Mouse (Mus musculus): Measurements from ENCODE around the gene Trim17.
A peak's percentile ranks its signal among the peaks of the same experiment; 100 is the strongest.

Trim17 gene

GRCm38 (mm10) chr11:58954420-58955142 is at the start of gene Trim17, which contains the start of gene Hist3h2a:
Trim17 (plus strand) TSS chr11:58954685.
Hist3h2a (plus strand) TSS chr11:58954685.
- peak; percentile 94 for DNase-seq (ENCODE audit: low read depth, low spot score)

- DNase-seq (ENCODE audit: low read depth, low spot score), result peak; percentile 21
These were observed 49.6 kb upstream of the Trim17 start for GRCm38 (mm10) chr11:58904838-58905237.

DNA sequence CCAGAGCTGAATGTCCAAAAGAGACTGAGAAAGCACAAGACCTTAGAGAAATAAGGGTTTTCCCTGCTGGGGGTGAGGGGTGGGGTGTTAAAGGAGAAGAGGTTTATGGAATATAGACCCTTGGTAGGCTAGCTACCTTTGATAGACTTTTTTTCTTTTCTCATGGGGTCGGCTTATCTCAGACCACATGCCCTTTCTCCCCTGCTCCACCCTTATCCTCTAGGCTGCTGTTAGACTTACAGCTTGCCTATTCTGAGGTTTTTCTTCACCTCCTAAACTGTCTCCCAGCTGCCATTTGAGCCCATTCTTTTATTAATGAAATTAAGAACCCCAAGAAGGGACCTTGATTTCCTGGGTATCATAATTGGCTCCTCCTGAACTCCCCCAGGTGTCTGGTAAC is 40.7 kb upstream of the Trim17 start:
- no peak for DNase-seq (ENCODE audit: low read depth, low spot score)

DNA sequence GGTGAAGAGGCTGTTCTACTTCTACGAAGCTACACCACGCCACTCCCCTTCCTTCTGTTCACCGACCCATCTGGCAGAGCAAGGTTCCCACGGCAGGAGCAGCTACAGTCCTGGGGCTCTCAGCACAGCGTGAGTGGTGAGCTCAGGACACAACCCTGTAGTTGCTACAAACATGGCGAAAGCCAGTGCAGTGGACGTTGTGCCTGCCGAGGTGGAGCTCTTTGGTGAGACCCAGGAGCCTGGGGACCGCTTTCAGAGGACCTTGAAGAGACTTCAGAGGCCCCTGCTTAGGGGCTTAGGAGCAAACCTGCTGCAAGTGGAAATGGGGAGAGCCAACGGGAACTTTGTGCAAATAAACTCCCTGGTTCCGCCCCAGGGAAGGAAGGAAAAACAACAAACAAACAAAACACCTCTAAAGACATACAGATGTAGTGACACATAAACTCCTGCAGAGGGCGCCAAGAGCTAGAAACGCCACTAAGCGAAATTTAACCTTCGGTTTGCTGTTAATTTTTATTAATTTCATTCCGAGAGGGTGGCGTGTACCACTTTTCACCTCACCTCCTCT is 39.9 kb upstream of the Trim17 start:
- no peak for DNase-seq (ENCODE audit: low read depth, low spot score)

- no peak for DNase-seq (ENCODE audit: low read depth, low spot score)
These were observed 37.4 kb upstream of the Trim17 start for GRCm38 (mm10) chr11:58916879-58917744.

- DNase-seq (ENCODE audit: low read depth, low spot score), result no peak
These were observed 36.6 kb upstream of the Trim17 start, which contains the start of gene Btnl10 for GRCm38 (mm10) chr11:58917745-58918366. Btnl10 (plus strand) TSS chr11:58917908.

- DNase-seq (ENCODE audit: low read depth, low spot score), result no peak
These were observed 35.7 kb upstream of the Trim17 start for GRCm38 (mm10) chr11:58918759-58919158.

DNA sequence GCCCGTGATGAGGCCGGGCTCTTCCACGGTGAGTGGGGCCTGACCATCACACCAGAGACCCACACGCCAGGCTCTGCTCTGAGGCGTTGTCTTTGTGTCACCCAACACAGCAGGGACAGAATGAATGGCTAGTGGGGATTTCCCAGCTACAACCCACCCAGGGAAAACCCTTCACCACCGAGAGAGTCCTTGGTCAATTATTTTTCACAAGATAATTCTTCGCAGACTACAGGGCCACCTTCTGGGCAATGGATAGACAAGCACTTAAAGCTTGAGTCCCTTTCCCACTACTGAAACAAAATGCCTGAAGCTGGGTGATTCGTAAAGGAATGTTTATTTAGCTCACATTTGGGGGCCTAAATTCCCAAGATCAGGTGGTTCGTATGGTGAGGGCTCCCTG is 32.1 kb upstream of the Trim17 start:
- DNase-seq (ENCODE audit: low read depth, low spot score), result no peak

- DNase-seq (ENCODE audit: low read depth, low spot score), result no peak
These were observed 27.8 kb upstream of the Trim17 start for GRCm38 (mm10) chr11:58926651-58927050.

DNA sequence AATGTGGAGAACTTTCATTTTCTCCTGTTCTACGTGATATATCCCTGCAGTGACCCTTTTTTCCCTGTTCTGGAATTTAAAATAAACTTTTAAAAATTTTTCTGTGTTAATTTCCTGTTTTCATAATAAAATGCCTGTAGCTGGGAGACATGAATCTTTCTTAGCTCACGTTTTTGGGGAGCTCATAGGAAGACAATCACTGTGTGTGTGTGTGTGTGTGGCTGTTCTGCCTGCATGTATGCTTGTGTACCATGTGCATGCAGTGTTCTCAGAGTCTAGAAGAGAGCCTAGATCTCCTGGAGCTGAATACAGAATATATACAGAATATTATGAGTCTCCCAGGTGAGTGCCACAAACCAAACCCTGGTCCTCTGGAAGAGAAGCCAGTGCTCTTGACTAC is 27.4 kb upstream of the Trim17 start:
- DNase-seq (ENCODE audit: low read depth, low spot score), result no peak

GRCm38 (mm10) chr11:58927790-58928651 is 26.5 kb upstream of the Trim17 start:
- DNase-seq (ENCODE audit: low read depth, low spot score), result no peak

GRCm38 (mm10) chr11:58929055-58929454 is 25.4 kb upstream of the Trim17 start:
- no peak for DNase-seq (ENCODE audit: low read depth, low spot score)

DNA sequence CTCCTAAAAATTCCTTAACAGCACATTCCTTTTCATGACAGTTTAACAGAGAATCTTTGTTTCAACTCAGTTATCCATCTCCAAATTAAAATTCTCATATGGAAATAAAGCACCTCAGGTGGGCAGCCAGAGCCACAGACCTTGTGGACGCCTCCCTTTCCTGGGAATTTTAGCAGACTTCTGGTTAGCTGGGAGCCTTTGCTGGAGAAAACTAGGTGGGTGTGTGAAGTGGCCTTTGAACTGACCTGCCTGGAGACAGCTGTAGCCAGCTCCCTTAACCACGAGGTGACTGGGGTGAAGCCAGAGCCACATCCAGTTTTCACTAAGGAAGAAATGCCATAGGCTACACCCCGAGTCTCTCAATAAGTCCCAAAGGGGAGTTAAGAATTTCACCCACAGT is 24.8 kb upstream of the Trim17 start:
- no peak for DNase-seq (ENCODE audit: low read depth, low spot score)

GRCm38 (mm10) chr11:58930254-58930653 is 24.2 kb upstream of the Trim17 start:
- no peak for DNase-seq (ENCODE audit: low read depth, low spot score)

GRCm38 (mm10) chr11:58931576-58931975 is 22.9 kb upstream of the Trim17 start:
- DNase-seq (ENCODE audit: low read depth, low spot score), result no peak

GRCm38 (mm10) chr11:58937909-58938308 is 16.6 kb upstream of the Trim17 start:
- no peak for DNase-seq (ENCODE audit: low read depth, low spot score)

GRCm38 (mm10) chr11:58938322-58939087 is 16.0 kb upstream of the Trim17 start, which contains the start of gene Rnf187:
Rnf187 (minus strand) TSS chr11:58938916.
- peak; percentile 91 for DNase-seq (ENCODE audit: low read depth, low spot score)

DNA sequence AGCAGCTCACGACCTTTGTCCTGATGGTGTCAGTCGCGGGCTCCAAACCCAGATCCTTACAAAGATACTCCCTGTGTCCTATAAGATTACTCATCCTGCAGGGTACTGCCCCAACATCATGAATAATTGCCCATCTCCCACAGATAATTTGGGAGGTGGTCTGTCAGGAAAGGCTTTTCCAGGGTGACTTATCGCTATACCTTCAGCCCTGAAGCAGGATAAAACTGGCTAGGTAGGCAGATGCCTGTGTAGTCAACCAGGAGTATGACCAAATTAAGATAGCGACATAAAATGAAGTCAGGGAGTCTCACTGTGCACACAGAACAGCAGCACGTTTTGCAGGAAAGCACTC is 15.4 kb upstream of the Trim17 start:
- DNase-seq (ENCODE audit: low read depth, low spot score), result no peak

DNA sequence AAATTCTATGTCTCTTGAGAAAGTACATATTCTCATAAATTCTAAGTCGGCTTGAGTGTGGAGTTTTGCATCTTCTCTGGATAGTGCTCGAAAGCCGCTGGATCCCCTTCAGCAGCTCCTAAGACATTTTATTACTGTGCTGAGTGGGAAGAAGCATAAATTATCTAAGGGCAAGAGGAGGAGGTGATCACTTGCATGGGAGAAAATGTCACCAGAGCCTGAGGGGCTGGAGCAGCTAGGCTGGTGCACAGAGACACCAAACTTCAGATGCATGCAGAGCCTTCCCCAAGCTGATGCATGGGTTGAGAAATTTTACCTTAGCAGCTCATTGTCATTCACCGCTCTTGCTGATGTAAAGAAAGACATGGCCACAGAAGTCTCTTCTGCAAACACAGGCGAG is 10.3 kb upstream of the Trim17 start:
- no peak for DNase-seq (ENCODE audit: low read depth, low spot score)

DNA sequence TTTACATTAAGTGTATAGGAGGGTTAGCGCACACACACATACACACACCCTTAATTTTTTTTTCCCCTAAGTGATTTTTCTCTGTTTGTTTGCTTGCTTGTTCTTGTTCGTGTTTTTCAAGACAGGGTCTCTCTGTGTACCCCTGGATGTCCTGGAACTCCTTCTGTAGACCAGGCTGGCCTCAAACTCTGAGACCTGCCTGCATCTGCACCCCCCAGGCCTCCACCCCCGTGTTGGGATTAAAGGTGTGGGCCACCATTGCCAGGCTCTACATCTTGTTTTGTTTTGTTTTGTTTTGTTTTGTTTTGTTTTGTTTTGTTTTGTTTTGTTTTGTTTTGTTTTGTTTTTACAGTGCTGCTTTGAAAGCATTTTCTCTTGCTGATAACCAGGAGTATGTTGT is 7.2 kb upstream of the Trim17 start:
- DNase-seq (ENCODE audit: low read depth, low spot score), result no peak

All from forelimb bud, embryonic 11.5 days (tissue).